Mouse (Mus musculus): ENCODE results near the gene Nck2. TPM values are rescaled to one million over a fixed set of nuclear protein-coding genes. Genes with fewer than 3 reads are reported as not detected.

Gene Nck2
- polyA plus RNA-seq, 1 experiment = 106 TPM

GRCm38 (mm10) chr1:43413298-43413697, 31.1 kb upstream of the Nck2 start:
- no peak for DNase-seq
- TF ChIP-seq POLR2A (IDR thresholded peaks at IDR 0.05; ENCODE audit: control insufficient read depth, extremely low read depth, insufficient read depth, low read length, poor library complexity) (no peak), CTCF (IDR thresholded peaks at IDR 0.05; ENCODE audit: borderline replicate concordance, control insufficient read depth, extremely low read depth, insufficient read depth, low read length, poor library complexity) (no peak)
- 81% methylated on average over 3 of the region's 3 CpGs for WGBS
- no peak overlapping the region for H3K27ac ChIP-seq (ENCODE audit: control insufficient read depth, insufficient read depth, low read length)
- H3K27me3 ChIP-seq (ENCODE audit: control insufficient read depth, insufficient read depth, low read length) = no peaks in the 10 kb centered on the region
- no peak overlapping the region for H3K4me3 ChIP-seq (ENCODE audit: control insufficient read depth, insufficient read depth, low read length)
- 0 out of 2 replicates have a peak, but pooled peaks cover 2% of the 10 kb centered on the region for H3K4me1 ChIP-seq (replicated peaks; ENCODE audit: control insufficient read depth, insufficient read depth, low read length)
- no peaks in the 10 kb centered on the region for H3K36me3 ChIP-seq (ENCODE audit: control insufficient read depth, insufficient read depth, low read length)

- Histone ChIP-seq H3K27ac (ENCODE audit: control insufficient read depth, insufficient read depth, low read length) (no peak overlapping the region), H3K4me1 (replicated peaks; ENCODE audit: control insufficient read depth, insufficient read depth, low read length) (0 out of 2 replicates have a peak, but pooled peaks cover 2% of the 10 kb centered on the region), H3K36me3 (ENCODE audit: control insufficient read depth, insufficient read depth, low read length) (no peaks in the 10 kb centered on the region), H3K27me3 (ENCODE audit: control insufficient read depth, insufficient read depth, low read length) (no peaks in the 10 kb centered on the region), H3K4me3 (ENCODE audit: control insufficient read depth, insufficient read depth, low read length) (no peak overlapping the region)
- WGBS = 88% methylated on average over 4 of the region's 4 CpGs
- DNase-seq = no peak
- TF ChIP-seq CTCF (IDR thresholded peaks at IDR 0.05; ENCODE audit: borderline replicate concordance, control insufficient read depth, extremely low read depth, insufficient read depth, low read length, poor library complexity) (no peak), POLR2A (IDR thresholded peaks at IDR 0.05; ENCODE audit: control insufficient read depth, extremely low read depth, insufficient read depth, low read length, poor library complexity) (no peak)
Measured at GRCm38 (mm10) chr1:43413749-43414148, 30.6 kb upstream of the Nck2 start.

DNA sequence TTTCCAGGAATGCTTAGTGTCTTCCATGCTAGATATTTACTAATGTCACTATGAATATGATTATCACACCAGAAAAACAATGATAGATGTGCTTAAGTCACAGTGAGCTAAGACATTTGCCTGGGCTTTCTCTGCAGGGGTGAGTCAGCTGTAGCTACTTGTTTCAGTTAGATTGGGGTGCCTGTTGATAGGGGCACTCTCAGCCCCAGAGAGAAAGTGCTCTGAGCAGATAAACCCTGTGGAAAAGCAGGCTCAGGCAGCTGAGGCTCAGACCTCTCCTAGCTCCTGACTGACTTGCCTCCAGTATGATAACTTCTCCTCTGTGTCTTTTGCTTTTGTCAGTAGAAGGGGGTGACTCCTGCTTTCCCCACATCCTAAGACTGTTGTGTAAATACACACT, 30.2 kb upstream of the Nck2 start:
- Histone ChIP-seq H3K36me3 (ENCODE audit: control insufficient read depth, insufficient read depth, low read length) (no peaks in the 10 kb centered on the region), H3K27ac (ENCODE audit: control insufficient read depth, insufficient read depth, low read length) (no peak overlapping the region), H3K4me3 (ENCODE audit: control insufficient read depth, insufficient read depth, low read length) (no peak overlapping the region), H3K4me1 (replicated peaks; ENCODE audit: control insufficient read depth, insufficient read depth, low read length) (0 out of 2 replicates have a peak, but pooled peaks cover 2% of the 10 kb centered on the region), H3K27me3 (ENCODE audit: control insufficient read depth, insufficient read depth, low read length) (no peaks in the 10 kb centered on the region)
- TF ChIP-seq CTCF (IDR thresholded peaks at IDR 0.05; ENCODE audit: borderline replicate concordance, control insufficient read depth, extremely low read depth, insufficient read depth, low read length, poor library complexity) (no peak), POLR2A (IDR thresholded peaks at IDR 0.05; ENCODE audit: control insufficient read depth, extremely low read depth, insufficient read depth, low read length, poor library complexity) (no peak)
- DNase-seq = no peak

GRCm38 (mm10) chr1:43414971-43415370, 29.4 kb upstream of the Nck2 start:
- Histone ChIP-seq H3K4me1 (replicated peaks; ENCODE audit: control insufficient read depth, insufficient read depth, low read length) (0 out of 2 replicates have a peak, but pooled peaks cover 2% of the 10 kb centered on the region), H3K27me3 (ENCODE audit: control insufficient read depth, insufficient read depth, low read length) (no peaks in the 10 kb centered on the region), H3K36me3 (ENCODE audit: control insufficient read depth, insufficient read depth, low read length) (no peaks in the 10 kb centered on the region), H3K27ac (ENCODE audit: control insufficient read depth, insufficient read depth, low read length) (no peak overlapping the region), H3K4me3 (ENCODE audit: control insufficient read depth, insufficient read depth, low read length) (no peak overlapping the region)
- DNase-seq = no peak
- no peak for TF ChIP-seq CTCF (IDR thresholded peaks at IDR 0.05; ENCODE audit: borderline replicate concordance, control insufficient read depth, extremely low read depth, insufficient read depth, low read length, poor library complexity)
- TF ChIP-seq POLR2A (IDR thresholded peaks at IDR 0.05; ENCODE audit: control insufficient read depth, extremely low read depth, insufficient read depth, low read length, poor library complexity) = no peak

- TF ChIP-seq CTCF (IDR thresholded peaks at IDR 0.05; ENCODE audit: borderline replicate concordance, control insufficient read depth, extremely low read depth, insufficient read depth, low read length, poor library complexity) = no peak
- no peak for TF ChIP-seq POLR2A (IDR thresholded peaks at IDR 0.05; ENCODE audit: control insufficient read depth, extremely low read depth, insufficient read depth, low read length, poor library complexity)
- Histone ChIP-seq H3K27me3 (ENCODE audit: control insufficient read depth, insufficient read depth, low read length) (no peaks in the 10 kb centered on the region), H3K36me3 (ENCODE audit: control insufficient read depth, insufficient read depth, low read length) (no peaks in the 10 kb centered on the region), H3K4me1 (replicated peaks; ENCODE audit: control insufficient read depth, insufficient read depth, low read length) (no peaks in the 10 kb centered on the region), H3K27ac (ENCODE audit: control insufficient read depth, insufficient read depth, low read length) (no peak overlapping the region), H3K4me3 (ENCODE audit: control insufficient read depth, insufficient read depth, low read length) (no peak overlapping the region)
- DNase-seq = no peak
- 93% methylated on average over 4 of the region's 4 CpGs for WGBS
Measured at GRCm38 (mm10) chr1:43422969-43423748, 21.2 kb upstream of the Nck2 start.

GRCm38 (mm10) chr1:43426526-43426925, 17.9 kb upstream of the Nck2 start:
- 70% methylated on average over 4 of the region's 4 CpGs for WGBS

More at GRCm38 (mm10) chr1:43426526-43426925, 17.9 kb upstream of the Nck2 start:
- H3K27me3 ChIP-seq (ENCODE audit: control insufficient read depth, insufficient read depth, low read length) = no peaks in the 10 kb centered on the region
- peak; percentile 22 for DNase-seq
- H3K27ac ChIP-seq (ENCODE audit: control insufficient read depth, insufficient read depth, low read length) = no peak overlapping the region
- TF ChIP-seq POLR2A (IDR thresholded peaks at IDR 0.05; ENCODE audit: control insufficient read depth, extremely low read depth, insufficient read depth, low read length, poor library complexity) = no peak
- TF ChIP-seq CTCF (IDR thresholded peaks at IDR 0.05; ENCODE audit: borderline replicate concordance, control insufficient read depth, extremely low read depth, insufficient read depth, low read length, poor library complexity) = no peak
- no peaks in the 10 kb centered on the region for H3K4me1 ChIP-seq (replicated peaks; ENCODE audit: control insufficient read depth, insufficient read depth, low read length)
- H3K36me3 ChIP-seq (ENCODE audit: control insufficient read depth, insufficient read depth, low read length) = no peaks in the 10 kb centered on the region
- no peak overlapping the region for H3K4me3 ChIP-seq (ENCODE audit: control insufficient read depth, insufficient read depth, low read length)
